Mouse (Mus musculus) layer of hippocampus, adult 8-10 months (tissue): ENCODE data around the gene Phldb1. TPM values are rescaled to one million over a fixed set of nuclear protein-coding genes. Genes with fewer than 3 reads are reported as not detected.

Source experiments
- DNase-seq, 2 experiments: peaks; one replicate each; pipeline ENCODE4 v3.0.0; 2022; ENCODE audit warnings: low spot score in 2 of 2
- total RNA-seq, 4 experiments: library from RNA; stranded (reverse); gene quantifications; 2 replicates each; pipeline ENCODE4 v1.2.4; 2022

The Phldb1 gene
- total RNA-seq, 4 experiments from 2014 or later, result 84.1 to 114 (median 102) TPM

DNA sequence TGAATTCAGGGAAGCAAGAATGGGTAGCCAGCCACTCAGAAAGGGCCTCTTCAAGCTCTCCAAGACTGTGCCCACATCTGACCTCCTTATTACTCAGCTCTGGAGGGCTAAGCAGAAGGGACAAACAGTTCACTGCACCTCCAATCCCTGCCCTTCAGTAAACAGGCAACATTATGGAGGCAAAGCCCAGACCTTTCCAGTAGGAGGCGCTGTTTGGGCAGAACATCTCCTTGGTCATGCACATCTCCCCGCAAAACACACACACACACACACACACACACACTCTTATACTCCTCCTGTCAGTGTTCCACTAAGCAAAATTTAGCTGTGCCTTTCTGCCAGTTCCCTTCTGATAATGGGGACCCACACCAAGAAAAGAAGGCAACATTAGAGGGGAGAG is 25.4 kb downstream of the Phldb1 start:
- DNase-seq, result no peak

DNA sequence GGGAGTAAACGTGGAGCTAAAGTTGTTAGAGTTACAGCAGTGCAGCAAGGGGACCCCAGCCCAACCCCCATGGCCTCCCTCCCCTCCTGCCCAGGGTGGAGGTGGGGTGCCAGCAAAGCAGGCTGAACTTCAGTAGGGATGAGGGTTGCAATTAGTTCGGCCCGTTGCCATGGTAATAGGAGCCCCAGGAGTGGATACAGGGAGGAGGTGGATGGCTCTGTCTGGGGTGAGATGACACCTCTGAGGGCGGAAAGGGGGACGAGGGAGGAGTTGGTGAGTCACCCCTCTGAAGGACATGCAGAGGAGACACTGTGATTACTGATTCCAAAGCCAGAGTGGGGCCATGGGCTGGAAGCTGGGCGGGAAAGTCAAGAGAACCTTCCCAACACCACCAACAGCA is 26.1 kb downstream of the Phldb1 start:
- DNase-seq, result no peak

DNA sequence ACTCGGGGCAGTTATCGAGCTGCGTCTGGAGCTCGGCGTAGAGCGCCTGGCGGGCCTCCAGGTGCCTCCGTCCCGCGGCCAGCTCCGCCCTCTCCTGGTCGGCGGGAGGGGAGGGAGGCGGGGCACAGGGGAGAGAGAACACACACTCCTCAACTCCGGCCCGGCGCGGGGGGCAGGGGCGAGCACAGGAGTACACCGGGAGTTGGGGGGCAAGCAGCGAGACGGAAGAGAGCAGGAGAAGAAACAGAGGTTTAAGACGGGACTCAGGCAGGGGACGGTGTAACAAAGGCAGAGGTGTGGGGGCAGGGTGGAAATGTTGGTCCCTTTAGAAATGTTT is 26.6 kb downstream of the Phldb1 start:
- no peak for DNase-seq

DNA sequence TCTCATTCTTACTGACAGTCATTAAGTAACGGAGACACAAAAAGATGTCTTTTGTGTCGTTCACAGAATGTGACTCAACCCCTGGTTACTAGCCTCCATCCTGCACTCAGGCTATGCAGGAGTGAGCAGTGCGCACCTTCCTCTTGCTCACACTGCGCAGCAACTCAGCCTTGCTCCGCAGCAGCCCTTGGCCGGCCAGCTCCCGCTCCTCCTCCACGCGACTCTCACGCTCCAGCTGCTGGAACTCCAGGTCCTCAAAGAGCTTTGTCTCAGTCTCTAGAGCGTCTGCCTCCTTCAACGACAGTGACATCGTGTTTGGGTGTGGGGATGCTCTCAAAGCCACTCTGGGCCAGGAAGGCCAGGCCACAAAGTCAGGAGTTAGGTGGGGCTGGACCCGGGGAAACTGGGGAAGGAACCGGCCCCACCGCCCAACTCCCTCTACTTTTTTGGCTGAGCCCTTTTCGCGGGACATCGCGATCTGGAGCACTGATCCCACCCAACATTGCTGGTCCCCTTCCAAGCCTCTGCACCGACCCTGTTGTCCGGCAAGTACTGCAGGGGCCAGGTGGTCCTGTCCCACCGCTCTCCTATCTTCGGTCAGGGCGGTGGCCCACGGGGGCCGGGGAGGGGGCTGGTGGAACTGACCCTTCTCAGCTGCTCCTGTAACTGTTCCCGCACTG is 27.1 kb downstream of the Phldb1 start:
- no peak for DNase-seq

DNA sequence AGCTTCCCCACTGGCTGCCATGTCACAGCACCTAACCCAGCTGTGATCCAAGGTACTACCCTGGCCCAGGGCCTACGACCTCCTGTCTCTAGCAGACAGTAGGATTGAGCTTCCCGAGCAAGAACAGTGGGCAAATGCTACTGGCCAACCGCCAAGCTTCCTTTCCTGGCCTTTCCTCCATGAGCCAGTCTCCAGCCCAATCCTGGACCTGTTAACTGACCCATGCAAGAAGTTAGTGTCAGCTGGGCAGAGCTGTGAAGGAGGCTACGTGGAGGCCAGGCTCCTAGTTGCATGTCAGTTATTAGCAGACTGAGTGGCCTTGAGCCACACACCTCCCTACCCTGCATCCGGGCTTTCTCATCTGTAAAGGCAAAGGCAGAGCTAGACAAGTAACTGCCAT is 35.3 kb downstream of the Phldb1 start:
- no peak for DNase-seq

DNA sequence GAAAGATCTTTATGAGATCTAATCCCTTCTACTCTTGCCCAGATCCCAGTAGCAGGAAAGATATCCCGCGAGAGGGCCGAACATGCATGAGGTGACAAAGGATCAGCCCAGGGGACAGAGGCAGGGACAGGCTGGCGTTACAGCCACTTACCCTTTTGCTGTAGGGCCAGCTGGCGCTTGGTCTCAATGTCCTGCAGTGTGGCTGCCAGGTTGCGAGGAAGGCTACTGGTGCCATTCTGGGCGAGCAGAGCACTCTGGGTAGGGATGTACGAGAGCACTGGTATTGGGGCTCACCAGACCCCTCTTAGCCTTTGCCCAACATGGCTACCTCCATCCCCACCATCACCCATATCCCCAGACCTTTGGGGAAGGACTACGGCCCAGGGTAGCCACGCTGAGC is 35.8 kb downstream of the Phldb1 start:
- DNase-seq, result no peak

DNA sequence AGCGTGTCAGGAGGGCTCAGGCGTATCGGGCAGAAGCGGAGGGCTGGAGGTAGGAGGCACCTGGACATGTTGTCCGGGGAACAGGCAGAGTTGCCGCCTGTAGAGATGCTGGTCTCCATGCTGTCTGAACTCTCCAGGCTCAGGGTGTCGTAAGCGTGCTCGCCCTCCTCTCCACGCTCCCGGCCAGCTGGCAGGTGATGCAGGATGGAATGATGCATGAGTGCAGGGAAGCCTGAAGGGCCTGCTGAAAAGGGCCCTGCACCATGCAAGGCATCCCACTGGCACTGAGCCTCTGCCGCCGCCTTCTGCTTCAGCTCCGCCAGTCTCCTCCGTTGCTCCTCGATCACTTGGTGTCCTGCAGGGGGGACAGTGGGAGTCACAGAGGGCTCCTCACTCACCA is 37.1 kb downstream of the Phldb1 start:
- no peak for DNase-seq

DNA sequence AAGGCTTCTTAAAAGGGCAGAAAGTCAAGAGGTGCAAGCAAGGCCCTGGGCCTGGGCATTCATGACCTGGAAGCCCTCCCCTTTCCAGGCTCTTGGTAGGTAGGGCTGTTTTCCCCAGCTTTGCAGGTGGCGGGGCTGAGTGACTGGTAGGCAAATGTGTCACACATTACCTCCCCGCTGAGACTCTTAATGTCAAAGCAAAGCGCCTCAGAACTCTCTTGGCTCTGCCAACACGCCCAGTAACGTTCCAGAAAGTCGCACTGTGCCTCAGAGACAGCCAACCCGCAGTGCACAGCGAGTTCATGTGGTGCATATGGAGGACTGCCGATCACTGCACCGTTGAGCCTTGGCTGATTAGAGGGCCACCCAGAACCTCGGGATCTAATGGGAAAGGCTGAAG is 41.9 kb downstream of the Phldb1 start:
- DNase-seq, result no peak

DNA sequence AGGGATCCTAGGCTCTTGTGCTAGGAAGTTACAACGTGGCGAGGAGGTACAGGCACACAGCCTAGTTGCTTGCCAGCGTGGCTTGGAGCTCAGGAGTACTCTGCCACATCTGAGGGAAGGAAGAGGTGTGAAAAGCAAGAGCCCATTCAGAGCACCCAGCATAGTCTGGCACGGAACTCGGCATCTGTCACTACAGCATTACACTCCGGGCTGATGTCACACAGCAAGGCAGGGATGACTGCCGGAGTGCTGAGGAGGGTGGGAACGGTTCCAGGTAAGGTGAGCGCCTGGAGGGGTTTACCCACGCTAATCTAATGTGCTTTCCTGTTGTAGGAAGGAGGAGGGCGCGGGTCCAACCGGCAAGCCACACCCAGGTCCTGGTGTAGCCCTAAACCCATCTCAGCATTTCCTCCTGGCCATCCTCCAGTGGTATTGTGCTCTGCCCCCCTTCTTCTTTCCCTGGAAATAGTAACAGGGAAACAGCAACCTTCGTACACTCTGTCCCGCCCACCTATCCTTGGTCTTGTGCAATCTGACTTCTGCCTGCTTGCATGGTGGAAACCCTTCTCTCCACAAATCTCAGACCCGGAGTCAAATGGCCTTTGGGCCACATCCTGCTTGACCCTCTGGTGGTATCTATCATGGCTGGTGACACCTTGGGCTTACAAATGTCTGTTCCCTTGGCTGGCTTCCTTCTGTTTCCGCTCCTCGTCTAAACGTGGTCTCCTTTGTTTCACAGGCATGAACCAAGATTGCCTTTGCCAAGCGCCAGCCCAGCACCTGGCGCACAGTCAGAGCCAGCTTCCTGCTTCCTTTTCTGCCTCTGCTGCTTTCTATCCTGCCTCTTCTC is 43.1 kb downstream of the Phldb1 start:
- peak; percentile 68 to 69 for DNase-seq

DNA sequence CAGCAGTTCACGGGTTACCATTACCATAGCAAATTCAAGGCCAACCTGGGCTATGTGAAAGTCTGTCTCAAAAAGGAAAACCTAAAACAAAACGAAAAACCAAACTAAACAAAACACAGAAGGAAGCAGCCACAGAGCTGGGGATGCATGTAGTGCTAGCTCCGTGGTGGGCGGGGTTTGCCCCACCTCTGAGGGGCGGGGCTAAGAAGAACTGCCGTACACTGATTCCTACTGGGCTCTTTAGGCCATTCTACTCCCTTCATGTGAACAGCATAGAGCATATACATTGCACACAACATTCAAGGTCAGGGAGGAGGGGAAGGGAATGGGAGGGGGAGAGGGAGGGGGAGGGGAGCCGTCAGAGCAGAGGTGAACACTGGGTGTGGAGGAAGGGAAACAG is 44.4 kb downstream of the Phldb1 start:
- no peak for DNase-seq

DNA sequence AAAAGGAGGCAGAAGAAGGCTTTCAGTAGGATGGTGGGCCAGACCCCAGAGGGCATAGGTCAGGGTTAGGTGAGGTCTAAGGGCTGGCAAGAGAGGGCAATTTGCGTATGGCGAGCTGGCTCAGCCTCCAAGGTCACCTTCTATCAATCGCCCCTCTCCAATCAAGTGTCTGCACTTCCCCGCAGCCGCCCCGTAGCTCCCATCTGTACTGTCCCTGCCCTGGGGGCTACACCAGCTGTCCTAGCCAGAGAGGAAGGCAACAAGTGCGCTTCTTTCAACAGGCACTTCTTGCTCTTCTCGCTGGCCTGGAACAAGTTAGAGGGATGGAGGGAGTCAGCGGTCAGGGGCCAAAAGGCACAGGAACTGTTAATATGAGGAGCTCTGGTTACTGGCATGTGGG is 47.0 kb downstream of the Phldb1 start:
- DNase-seq, result no peak

DNA sequence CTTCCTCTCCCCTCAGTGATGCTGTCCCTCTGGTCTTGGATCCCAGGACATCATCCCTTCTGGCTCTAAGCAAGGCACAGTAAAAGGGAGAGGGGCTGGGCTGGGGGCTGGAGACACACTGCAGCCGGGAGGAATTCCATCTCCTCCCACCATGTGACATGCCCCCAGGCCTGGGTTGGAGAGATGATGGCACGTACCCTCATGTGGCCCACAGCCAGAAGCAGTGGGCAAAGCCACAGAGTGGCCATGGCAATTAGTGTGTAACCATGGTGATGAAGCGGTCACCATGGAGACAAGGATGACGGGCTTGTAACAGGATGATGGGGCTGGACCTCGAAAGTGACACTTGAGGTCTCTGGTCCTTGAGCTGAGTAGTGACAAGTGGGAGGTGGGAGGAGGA is 48.4 kb downstream of the Phldb1 start:
- peak in 1 of 2 experiments; percentile 48 for DNase-seq

DNA sequence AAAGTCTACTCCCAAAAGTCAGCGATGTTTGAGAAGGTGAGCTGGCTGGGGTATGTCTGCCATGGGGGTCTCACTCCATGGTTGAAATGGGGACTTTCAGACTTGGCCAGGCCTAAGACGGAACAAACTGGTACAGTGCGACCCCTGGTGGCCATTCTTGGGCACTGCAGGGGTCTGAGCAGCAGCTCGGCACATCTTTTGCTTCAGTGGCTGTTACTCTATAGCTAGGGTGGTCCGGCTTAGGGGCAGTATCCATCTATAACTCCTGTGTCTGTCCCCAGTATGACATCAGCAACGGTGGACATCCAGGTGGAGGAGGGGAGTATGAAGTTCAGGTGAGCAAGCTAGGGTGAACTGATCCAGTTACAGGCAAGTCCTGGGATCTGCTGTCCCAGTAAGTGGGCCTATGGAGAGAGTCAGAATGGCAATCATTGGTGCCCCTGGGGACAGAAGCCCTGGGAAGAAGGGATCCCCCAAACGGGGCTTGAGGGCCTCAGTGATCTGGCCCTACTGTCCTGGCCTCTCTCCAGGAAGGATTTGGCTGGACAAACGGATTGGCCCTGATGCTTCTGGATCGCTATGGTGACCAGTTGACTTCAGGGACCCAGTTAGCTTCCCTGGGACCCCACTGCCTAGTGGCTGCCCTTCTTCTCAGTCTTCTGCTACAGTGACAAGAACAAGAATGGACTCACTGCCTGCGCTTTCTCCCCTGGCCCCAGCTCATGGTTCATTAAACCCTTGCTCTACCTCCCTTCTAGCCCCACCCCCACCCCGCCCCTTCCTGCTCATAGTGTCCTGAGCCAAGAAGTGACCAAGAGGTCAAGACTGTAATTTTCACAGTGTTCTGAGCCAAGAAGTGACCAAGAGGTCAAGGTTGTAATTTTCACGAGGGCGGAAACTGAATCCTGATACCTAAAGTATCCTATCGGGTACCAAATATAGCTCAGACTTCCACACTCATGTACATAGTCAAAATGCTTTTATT is 49.4 kb downstream of the Phldb1 start:
- DNase-seq, result peak; percentile 41 to 78

DNA sequence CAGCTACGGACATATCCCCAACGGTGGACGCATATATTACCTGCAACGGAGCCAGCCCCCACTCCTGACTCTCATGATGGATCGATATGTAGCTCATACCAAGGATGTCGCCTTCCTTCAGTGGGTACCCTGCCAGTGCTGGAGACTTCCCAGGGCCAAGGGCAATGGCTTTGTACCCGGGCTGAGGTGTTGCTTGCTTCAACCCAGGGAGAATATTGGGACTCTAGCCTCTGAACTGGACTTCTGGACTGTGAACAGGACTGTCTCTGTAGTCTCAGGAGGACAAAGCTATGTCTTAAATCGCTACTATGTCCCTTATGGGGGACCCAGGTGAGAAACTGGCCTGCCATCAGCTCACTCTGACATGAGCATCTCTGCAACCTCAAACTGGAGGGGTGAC is 52.0 kb downstream of the Phldb1 start:
- DNase-seq, result no peak

DNA sequence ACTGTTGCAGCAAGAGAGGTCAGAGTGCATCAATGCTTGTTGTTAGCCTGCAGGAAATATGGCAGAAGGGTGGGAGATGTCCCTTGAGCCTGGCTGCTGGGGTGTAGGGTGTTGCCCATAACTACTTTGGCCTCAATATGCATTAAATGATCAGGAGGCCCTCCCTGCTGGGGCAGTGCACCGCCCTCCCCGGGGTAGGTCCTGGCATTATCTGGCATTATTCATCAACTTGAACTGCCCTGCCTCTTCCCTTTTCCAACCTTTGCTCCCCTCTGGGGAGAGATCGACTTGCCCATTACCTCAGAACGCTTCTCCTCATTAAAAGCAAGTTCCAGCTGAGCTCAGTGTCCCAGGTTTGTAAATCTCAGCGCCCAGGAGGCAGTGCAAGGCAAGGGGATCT is 55.4 kb downstream of the Phldb1 start:
- no peak for DNase-seq

DNA sequence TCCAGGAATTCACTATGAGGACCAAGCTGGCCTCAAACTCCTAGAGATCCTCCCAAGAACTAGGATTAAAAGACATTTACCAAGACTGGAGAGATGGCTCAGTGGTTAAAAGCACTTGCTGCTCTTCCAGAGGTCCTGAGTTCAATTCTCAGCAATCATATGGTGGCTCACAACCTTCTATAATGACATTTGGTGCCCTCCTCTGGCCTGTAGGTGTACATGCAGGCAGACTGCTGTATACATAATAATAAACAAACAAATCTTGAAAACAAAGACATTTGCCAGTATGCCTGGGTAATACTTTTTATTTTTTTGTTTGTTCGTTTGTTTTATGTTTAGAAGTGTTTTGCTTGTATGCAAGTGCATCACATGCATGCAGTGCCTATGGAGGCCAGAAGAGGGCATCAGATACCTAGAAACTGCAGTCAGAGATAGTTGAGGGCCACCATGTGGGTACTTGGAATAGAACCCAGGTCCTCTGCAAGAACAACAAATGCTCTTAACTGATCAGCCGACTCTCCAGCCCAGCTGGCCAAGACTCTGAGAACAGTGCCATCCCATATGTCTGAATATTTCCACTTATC is 56.6 kb downstream of the Phldb1 start:
- DNase-seq, result no peak

DNA sequence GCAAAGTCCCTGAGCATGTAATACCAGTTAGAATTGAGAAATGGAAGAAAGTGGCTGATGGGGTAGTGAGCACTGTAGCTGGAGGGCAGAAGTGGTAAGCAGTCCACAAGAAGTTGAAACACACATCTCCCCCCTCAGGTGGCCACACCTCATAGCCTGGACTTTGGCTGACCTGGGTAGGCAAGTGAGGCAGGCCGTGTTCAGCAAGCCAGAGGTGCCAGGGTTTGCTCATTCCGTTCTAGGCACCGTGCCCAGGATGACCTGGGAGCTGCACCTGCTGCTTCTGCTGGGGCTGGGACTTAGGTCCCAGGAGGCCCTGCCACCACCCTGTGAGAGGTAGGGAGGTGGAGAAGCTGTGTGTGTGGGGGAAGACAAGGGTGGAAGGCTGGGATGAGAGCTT is 62.0 kb downstream of the Phldb1 start, which contains the start of gene Treh:
Treh (plus strand) TSS at position 229 of the 400 bp plus-strand sequence.
- DNase-seq, result no peak

DNA sequence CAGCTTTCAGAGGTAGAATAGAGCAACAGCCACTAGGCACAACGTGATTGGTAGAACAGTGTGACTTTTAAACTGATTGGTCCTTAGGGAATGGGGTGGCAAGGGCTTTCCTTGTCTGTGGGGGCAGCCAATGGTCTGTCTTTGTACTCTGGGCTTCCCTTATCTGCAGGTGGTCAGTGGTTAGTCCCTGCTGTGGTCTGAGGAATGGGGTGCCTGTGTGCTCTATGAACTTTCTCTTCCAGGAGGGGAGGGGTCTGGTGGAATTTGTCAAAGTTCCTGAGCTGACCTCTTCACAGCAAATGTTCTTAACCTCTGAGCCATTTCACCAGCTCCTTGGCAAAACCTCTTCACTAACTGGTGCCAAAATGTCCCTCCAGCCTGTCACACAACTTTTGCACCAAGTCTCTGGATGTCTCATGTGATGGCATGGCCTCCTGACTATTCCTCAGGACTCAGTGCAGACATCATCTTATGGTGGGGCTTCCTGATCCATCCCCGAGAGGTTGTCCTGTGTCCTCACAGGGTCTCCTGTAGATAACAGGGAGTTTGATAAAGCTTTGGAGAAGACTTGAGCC is 62.6 kb downstream of the Phldb1 start:
- DNase-seq, result no peak

DNA sequence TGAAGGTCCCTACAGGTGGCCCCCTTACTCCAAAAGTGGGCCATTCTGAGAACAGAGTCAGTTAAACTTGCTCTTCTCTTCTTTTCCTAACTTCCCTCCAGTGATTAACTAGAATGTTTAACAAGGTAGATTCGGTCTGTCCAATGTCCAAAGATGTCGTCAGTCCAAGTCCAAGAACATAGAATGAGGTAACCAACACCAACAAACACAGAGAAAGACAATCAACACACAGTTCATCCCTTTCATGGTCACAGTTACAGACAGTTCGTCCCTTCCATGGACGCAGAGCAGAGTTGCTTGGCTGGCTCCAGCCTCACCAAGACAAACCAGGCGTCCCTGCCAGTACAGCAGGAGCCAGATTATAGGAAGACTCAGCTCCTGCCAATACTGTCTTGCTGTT is 63.6 kb downstream of the Phldb1 start:
- DNase-seq, result no peak

DNA sequence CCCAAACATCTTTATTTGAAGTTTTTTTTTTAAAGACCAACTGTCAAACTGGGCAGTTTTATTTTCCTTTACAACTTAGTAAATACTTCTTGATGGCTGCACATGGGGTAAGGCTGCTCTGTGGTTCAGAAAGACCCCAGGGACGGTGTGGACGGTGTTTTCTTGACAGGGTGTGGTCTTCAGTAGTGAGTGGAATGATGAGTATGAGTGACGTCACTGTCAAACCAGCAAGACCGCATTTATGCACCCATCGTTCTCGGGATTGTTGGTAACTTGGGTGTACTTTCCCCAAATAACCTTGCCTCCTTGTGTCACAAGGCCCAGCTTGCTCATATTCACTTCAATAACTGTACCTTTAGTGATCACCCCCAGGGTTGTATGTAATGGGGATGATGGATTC is 71.3 kb downstream of the Phldb1 start:
- DNase-seq, result no peak
